Mouse (Mus musculus): ENCODE measurements around the gene Wbp2.

DNA sequence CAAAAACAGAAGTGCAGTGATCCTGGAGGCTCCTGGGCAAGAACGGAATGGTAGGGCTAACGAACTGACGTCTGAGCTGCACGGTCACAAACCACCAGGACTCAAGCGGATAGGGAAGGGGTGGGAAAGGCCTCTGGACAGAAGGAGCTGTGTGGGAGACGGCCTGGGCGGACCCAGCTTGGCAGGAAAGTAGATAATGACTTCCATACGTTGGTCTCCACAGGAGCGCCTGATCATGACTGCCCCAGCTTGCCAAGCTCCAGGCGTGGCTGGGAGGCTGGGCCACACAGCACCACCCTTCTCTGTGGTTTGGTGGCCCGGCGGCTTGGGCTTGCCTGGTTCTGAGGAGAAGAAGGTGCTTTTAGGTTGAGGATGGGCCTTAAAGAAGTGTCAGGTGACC lies 30.4 kb upstream of the Wbp2 start:
- TF ChIP-seq POLR2A (IDR thresholded peaks at IDR 0.05; ENCODE audit: low read depth, low read length) (no peak), CTCF (IDR thresholded peaks at IDR 0.05; ENCODE audit: extremely low read depth, insufficient read length, insufficient replicate concordance, low read depth, low read length) (no peak)

All from small intestine, adult 2 months (tissue).